Mouse (Mus musculus) 416B (cell line): ENCODE measurements around the gene Gsta1.
"Not testable (repeated sequence)": the region's sequence is repeated elsewhere in the genome, so short reads cannot be mapped to it uniquely, and the experiment has no call there.

Experiments used
- DNase-seq: peaks from one replicate; pipeline ENCODE4 v3.0.0; 2011; ENCODE audit warnings: low read depth

The Gsta1 gene

GRCm38 (mm10) chr9:78233121-78233695 lies 2.8 kb downstream of the Gsta1 start:
- DNase-seq, result not testable (repeated sequence)

GRCm38 (mm10) chr9:78255683-78256470 lies 25.4 kb downstream of the Gsta1 start:
- DNase-seq, result not testable (repeated sequence)

GRCm38 (mm10) chr9:78256914-78257313 lies 26.5 kb downstream of the Gsta1 start, which contains the start of gene Gm3776:
TSS of gene Gm3776 (plus strand) at chr9:78257129.
- not testable (repeated sequence) for DNase-seq

GRCm38 (mm10) chr9:78259688-78260087 lies 29.2 kb downstream of the Gsta1 start:
- DNase-seq, result not testable (repeated sequence)

GRCm38 (mm10) chr9:78270945-78271344 lies 40.5 kb downstream of the Gsta1 start:
- DNase-seq, result peak; percentile 43

- DNase-seq, result not testable (repeated sequence)
Measured at GRCm38 (mm10) chr9:78282002-78282711, 51.7 kb downstream of the Gsta1 start.

GRCm38 (mm10) chr9:78289063-78289462 lies 58.6 kb downstream of the Gsta1 start:
- DNase-seq, result not testable (repeated sequence)

GRCm38 (mm10) chr9:78289723-78290122 lies 59.3 kb downstream of the Gsta1 start, which contains the start of gene Gm10639:
TSS of gene Gm10639 (plus strand) at chr9:78289923.
- DNase-seq, result not testable (repeated sequence)
